Mouse (Mus musculus) B cell, adult 2 months (primary cell): ENCODE results near the gene Setd7.
"Not testable (repeated sequence)": the region's sequence is repeated elsewhere in the genome, so short reads cannot be mapped to it uniquely, and the experiment has no call there.

Source experiments
- DNase-seq, 2 experiments: peaks; one replicate each; pipeline ENCODE4 v3.0.0; 2022

Gene Setd7

DNA sequence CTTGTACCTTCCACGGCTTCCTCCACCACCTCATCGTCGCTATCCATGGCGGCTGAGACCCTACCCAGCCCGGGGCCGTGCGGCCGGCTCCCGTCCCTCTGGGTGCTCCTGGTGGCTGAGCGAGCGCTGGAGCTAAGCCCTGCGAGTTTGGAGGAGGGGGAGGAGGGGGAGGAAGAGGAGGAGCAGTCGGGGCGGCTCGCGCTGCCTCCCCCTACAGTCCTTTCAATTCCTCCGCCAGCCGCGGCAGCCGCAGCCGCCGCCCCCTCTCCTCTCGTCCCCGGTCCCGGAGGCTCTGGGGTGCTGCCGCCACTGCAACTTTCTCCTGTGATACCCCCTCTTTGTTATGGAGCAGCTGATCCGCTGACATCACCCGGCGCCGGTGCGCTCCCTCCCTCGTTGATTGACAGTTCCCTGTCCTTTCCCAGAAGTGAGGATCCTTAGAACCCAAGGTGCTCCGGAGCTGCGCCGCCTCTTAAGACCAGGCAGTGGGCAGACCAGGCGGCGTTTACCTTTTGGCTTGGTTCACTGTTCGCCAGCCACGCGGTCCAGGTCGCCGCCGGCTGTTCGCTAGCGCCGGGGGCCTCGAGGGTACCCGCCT is at the start of gene Setd7:
Setd7 (minus strand) TSS at position 369 of the 598 bp plus-strand sequence.
- DNase-seq: peak; percentile 69 to 71

GRCm38 (mm10) chr3:51604489-51604888 is 43.8 kb upstream of the Setd7 start:
- DNase-seq: no peak

- DNase-seq: peak; percentile 24 to 37
Measured at GRCm38 (mm10) chr3:51603705-51604291, 43.1 kb upstream of the Setd7 start.

GRCm38 (mm10) chr3:51601461-51601860 is 40.8 kb upstream of the Setd7 start:
- no peak for DNase-seq

GRCm38 (mm10) chr3:51600728-51601127 is 40.0 kb upstream of the Setd7 start:
- no peak for DNase-seq

DNA sequence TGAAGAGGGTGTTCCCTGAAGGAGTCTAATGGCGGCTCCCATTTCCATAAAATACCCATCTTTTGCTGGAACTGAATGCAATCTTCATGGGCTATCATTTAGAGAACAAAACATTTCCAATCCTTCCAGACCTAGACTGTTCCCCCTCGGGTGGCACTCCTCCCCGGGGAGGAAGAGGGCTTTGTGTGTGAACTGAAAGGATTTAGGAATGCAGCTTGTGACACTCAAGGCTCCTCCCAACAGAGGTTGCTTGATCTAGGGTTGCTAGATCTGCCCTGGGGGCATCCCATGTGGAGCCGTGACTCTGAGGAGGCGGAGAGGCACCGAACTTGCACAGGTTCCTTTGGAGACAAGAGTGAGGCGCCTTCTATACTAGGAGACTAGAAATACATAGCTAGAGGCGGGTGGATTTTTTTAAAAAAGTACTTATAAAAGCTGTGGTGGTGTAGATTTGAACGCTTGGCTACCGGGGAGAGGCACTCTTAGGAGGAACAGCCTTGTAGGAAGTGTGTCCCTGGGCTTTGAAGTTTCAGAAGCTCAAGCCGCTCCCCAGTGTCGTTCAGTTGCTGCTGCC is 38.5 kb upstream of the Setd7 start:
- DNase-seq: no peak

- no peak for DNase-seq
Measured at GRCm38 (mm10) chr3:51596538-51596937, 35.9 kb upstream of the Setd7 start.

GRCm38 (mm10) chr3:51593506-51593905 is 32.8 kb upstream of the Setd7 start:
- DNase-seq: no peak

GRCm38 (mm10) chr3:51591591-51591990 is 30.9 kb upstream of the Setd7 start:
- no peak for DNase-seq

DNA sequence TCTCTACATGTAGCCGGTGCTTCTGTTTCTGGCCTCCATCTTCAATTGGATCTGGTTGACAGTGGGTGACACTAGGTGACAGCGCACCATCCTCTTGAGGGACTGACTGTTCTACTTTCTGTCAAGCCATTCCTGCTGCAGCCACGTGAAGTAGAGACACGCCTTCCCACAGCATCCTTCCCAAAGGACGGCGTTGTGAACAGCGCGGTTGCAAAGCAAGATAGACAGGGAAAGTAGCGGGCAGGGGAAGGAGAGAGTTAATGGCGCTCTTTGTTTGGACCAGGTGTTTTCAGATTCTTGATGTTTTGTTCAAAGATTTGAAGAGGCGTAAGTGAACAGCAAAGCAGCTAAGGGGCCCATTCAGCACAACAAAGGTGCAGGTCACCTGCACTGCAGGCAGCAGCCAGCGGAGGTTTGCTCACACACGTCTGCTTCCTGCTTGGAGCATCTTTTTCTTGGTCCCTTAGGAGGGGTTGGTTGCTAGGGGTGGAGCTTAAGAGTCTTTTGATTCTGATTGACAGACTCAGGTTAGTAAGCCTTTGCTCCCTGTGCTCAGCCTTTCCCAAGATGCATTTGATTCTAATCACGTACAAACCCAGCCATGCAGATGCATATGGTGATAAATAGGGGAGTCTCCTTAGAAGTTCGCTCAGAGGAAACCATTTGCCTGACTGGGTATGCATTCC is 29.7 kb upstream of the Setd7 start:
- no peak for DNase-seq

GRCm38 (mm10) chr3:51587697-51588262 is 27.1 kb upstream of the Setd7 start:
- DNase-seq: peak; percentile 2 to 4

DNA sequence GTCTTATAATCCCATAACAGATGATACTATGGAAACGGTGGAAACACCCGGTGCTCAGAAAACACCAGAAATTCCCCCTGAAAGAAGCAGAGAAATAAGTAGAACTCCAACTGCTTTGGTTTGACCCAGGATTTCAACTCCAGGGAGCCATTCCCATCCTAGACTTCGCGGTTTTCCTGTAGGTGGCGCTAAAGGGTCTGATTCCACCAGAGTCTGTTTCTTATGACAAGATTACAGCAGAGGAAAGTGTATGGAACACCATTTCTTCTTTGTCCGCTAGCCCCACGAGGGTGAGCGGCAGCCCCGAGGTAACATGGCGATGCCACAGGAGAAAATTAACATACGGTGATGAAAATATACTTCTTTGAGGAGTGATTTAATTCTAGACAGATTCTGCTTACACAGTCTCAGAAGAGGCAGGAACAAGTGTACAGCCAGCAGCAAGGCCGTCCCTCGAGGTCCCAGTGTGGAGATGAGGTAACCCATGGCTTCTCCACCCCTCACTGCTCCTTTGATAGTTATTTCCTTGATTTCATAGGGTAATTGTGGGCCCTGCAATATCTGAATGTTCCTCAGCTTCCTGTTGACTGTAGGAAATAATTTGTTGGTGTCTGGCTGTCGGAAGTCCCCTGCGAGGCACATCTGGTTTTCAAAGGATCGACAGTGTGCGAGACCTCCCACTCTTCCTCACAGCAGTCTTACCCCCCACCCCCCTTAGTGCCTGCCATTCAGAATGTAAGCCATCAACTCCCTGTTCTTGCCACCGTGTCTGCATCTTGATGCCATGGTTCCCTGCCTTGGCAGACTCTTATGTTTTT is 23.1 kb upstream of the Setd7 start:
- peak; percentile 74 for DNase-seq

DNA sequence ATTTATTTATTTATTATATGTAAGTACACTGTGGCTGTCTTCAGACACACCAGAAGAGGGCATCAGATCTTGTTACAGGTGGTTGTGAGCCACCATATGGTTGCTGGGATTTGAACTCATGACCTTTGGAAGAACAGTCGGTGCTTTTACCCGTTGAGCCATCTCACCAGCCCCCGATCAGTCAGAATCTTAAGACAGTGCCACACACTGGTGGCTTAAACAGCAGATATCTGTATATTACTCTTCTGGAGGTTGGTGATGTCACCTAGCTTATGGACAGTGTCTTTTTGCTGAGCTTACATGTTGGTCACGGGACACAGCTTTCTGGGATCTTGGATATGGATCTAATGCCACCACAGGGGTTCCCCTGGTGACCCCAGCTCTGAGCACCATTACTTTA is 18.6 kb upstream of the Setd7 start:
- not testable (repeated sequence) for DNase-seq

DNA sequence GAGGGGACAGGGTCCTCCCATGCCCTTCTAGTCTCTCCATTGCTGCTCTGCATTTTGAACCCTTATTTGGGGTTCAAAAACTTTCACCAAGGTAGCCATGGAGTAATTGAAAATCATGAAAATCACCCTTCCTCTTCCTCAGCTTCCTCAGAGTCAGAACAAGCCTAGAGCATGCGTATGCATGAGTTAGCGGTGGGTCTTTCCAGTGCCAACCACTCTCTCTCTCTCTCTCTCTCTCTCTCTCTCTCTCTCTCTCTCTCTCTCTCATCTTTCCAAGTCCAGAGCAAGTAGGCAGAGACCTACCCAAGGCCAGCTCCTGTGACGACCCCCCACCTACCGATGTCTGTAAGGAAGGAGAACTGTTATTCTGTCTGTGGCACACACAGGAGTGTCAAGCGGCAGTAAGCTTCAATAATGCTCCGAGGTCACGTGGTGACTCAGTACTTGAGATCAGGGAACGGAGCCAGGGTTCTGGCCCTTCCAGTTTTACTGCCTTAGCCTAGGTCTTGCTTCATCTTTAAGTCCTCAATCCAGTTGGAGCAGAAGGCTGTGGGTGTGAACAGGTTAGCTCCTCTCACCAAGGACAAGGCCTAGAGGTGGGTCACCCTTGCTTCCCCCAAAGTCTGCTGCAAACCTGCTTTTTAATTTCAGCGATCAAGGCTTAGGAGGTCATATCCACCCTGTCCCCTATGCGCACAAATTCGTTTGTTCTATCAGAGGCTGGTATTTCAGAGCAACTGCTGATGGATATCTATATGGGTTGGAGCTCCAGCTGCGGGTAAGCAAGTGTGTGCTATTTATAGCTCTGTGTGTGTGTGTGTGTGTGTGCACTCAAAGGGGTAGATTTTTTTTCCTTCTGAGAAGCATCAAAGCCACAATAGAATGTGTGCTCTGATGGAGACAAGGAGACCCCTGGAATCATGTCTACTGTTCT is 17.4 kb upstream of the Setd7 start:
- no peak for DNase-seq

DNA sequence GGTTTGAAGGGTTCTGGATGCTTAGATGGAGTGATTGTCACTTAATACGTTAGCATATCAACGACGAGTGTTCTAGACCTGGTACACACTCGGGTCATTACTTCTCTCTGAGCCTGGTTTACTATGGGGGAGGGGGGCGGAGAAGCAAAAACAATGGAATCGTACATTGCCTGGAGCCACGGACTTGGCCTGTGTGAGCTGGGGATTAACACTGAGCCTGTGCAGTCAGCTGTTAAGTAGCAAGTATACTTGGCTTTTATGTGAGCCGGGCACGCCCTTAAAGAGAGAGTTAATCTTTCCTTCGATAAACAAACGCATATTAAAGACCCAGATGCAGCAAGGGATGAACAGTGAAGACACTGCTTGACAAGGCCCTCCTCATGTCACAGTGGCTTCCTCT is 16.7 kb upstream of the Setd7 start:
- DNase-seq: no peak

DNA sequence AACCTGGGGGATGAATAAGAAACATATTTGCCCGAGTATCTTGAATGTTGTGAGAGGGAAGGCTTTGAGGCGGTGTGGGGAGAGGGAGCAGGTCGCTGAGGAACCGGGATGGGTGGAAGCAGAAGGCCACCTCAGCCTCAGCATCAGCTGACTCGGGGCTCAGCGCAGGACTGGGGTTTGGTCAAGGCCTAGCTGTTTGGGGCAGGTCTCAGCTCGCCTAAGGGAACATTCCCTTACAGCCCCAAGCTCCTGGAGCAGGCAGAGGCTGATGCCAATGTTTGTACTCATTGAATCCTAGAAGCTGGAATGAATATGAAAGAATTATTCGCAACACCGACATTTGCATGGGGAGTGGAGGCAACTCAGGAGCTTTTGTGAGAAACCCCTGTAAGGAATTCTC is 13.2 kb upstream of the Setd7 start:
- DNase-seq: no peak

- no peak for DNase-seq
Measured at GRCm38 (mm10) chr3:51570200-51570599, 9.5 kb upstream of the Setd7 start.

DNA sequence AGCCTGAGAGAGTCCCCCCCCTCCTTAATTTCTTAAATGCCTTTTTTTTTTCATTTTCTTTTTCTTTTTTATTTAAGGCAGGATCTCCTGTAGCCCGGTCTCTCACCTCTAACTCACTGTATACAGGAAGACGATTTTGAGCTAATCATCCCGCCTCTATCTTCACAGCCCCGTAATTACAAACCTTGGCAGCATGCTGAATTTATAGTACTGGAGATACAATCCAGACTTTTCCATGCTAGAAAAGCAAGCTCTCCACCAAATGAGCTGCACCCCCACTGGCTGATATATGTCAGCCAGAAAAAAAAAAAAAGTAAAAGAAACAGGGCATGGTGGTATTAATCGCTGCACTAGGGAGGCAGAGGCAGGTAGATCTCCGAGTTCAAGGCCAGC is 1.3 kb upstream of the Setd7 start:
- DNase-seq: no peak

- DNase-seq: peak; percentile 64 to 65
Measured at GRCm38 (mm10) chr3:51561109-51561992, 672 bp upstream of the Setd7 start.

DNA sequence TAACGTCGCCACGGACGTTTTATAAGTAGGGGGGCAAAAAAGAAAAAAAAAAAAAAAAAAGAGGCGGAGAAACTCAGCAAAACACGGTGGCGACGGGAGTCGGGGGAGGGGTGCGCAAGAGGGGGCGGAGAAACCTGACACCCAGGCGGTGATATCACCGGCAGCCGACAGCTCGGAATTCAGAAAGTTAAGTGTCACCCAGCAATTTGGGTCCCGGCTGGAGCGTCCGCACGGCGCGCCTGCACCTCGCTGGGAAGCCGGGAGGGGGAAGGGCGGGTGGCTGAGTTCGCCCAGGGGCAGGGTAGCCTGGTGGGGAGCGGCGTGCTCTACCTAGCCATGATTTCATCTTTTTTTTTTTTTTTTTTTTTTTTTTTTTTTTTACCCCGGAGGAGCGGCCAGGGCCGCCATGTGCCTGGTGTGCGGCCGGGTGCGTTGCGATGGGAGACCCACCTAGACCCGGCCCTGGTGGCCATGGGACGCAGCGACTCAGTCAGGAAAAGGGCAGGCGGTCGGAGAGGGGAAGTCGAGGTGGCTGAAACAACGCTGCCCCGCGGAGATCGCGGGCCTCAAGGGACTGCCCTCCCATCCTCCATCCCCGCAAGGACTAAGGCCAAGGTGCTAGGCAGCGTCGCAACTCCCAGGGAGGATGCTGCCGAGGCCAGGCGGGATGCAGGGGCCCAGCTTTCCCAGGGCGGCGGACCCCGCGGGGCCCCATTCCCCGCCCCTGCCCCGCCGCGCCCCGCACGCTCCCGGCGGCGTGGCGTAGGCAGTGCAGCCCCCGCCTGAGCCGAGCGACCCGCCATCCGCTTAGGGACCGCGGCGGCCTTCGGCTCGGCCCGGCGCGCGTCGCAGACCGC is 857 bp downstream of the Setd7 start:
- DNase-seq: peak; percentile 82 to 84
